Mouse (Mus musculus) testis, adult 2 months (tissue): ENCODE results near the gene Rsl24d1.
"Not testable (repeated sequence)": the region's sequence is repeated elsewhere in the genome, so short reads cannot be mapped to it uniquely, and the experiment has no call there.

Experiments
- CTCF ChIP-seq: fragments of 200-500 bp; IDR thresholded peaks from 2 replicates; pipeline ENCODE4 v1.5.1; 2012; ENCODE audit warnings: low read depth, mild to moderate bottlenecking, inconsistent platforms, low read length, moderate library complexity; ENCODE audit not compliant: control insufficient read depth, insufficient read depth, insufficient replicate concordance
- POLR2A ChIP-seq: fragments of 200-500 bp; IDR thresholded peaks from 2 replicates; pipeline ENCODE4 v1.6.1; 2012; ENCODE audit warnings: low read depth, mild to moderate bottlenecking, inconsistent platforms, low read length, moderate library complexity; ENCODE audit not compliant: control insufficient read depth

DNA sequence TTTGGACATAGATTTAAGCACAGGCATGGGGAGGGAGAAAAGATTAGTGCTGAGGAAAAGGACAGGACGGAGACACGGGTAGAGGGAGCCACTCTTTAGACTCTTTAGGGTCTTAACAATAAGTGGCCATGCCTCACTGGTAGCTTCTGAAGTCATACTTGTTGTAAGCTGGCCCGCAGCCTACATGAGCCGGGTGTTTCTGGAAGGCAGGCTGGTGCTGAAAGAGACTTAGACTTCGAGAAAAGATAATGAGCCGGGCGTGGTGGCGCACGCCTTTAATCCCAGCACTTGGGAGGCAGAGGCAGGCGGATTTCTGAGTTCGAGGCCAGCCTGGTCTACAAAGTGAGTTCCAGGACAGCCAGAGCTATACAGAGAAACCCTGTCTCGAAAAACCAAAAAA is 33.9 kb upstream of the Rsl24d1 start:
- not testable (repeated sequence) for TF ChIP-seq CTCF, POLR2A
